Mouse (Mus musculus) gastrocnemius, adult 18-20 months (tissue): Measurements from ENCODE around the gene Glrx. TPM values are rescaled to one million over a fixed set of nuclear protein-coding genes. Genes with fewer than 3 reads are reported as not detected.
A peak's percentile ranks its signal among the peaks of the same experiment; 100 is the strongest.
"Not testable (repeated sequence)": the region's sequence is repeated elsewhere in the genome, so short reads cannot be mapped to it uniquely, and the experiment has no call there.

Source experiments
- DNase-seq: peaks from one replicate; pipeline ENCODE4 v3.0.0; 2021; ENCODE audit warnings: low spot score
- long read RNA-seq, 2 experiments: library from polyadenylated mRNA; stranded (forward); transcript quantifications; one replicate each; pipeline ENCODE4 v2.0.0; 2021
- total RNA-seq, 2 experiments: library from RNA; stranded (reverse); gene quantifications; 2 replicates each; pipeline ENCODE4 v1.2.3; 2021

Glrx gene
- total RNA-seq, result 10 to 100 TPM; 29.0 to 31.2 TPM
- long read RNA-seq, experiment 1, transcript Glrx-201 (3 exons, 1,345 nt), result major isoform, 19 of 22 reads
- long read RNA-seq, experiment 1, partial matches to known transcripts, result 1 of 22 reads
- long read RNA-seq, experiment 1, other reads (novel, unspliced or antisense), result 2 of 22 reads
- long read RNA-seq, experiment 2, transcript Glrx-201 (3 exons, 1,345 nt), result major isoform, 18 of 22 reads
- long read RNA-seq, experiment 2, partial matches to known transcripts, result 0 of 22 reads
- long read RNA-seq, experiment 2, other reads (novel, unspliced or antisense), result 4 of 22 reads

DNA sequence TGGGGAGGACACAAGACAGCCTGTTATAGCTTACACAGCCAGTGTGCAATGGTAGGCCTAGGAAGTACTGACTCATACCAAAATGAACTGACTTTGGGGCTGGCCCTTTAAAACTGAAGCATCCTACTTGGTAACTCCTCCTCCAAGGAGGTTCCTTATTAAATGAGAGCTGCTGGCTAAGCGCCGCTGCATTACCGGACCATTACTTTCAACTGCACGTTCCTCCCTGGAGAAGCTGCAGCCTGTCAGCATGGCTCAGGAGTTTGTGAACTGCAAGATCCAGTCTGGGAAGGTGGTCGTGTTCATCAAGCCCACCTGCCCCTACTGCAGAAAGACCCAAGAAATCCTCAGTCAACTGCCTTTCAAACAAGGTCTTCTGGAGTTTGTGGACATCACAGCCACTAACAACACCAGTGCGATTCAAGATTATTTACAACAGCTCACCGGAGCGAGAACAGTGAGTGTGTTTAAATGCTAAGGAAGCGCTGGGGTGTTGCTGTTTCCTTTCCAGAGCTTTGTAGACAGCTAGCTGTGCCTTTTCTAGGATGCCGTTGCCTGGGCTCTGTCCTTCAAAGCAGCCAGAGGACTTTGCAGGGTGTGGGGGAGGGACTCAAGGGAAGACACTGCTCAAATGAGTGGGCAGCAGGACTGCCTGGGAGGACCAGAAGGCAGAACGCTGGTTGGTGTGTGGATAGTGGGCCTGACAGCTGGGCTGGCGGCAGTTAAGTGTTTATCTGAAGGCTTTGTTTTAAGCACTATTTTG lies at the start of gene Glrx:
TSS of gene Glrx (plus strand) at position 150 of the 763 bp plus-strand sequence.
- DNase-seq, result peak; percentile 78

- no peak for DNase-seq
Measured at GRCm38 (mm10) chr13:75790550-75791205, 49.0 kb upstream of the Glrx start.

GRCm38 (mm10) chr13:75793863-75794629 lies 45.6 kb upstream of the Glrx start:
- no peak for DNase-seq

GRCm38 (mm10) chr13:75797369-75798141 lies 42.1 kb upstream of the Glrx start:
- peak; percentile 93 for DNase-seq

DNA sequence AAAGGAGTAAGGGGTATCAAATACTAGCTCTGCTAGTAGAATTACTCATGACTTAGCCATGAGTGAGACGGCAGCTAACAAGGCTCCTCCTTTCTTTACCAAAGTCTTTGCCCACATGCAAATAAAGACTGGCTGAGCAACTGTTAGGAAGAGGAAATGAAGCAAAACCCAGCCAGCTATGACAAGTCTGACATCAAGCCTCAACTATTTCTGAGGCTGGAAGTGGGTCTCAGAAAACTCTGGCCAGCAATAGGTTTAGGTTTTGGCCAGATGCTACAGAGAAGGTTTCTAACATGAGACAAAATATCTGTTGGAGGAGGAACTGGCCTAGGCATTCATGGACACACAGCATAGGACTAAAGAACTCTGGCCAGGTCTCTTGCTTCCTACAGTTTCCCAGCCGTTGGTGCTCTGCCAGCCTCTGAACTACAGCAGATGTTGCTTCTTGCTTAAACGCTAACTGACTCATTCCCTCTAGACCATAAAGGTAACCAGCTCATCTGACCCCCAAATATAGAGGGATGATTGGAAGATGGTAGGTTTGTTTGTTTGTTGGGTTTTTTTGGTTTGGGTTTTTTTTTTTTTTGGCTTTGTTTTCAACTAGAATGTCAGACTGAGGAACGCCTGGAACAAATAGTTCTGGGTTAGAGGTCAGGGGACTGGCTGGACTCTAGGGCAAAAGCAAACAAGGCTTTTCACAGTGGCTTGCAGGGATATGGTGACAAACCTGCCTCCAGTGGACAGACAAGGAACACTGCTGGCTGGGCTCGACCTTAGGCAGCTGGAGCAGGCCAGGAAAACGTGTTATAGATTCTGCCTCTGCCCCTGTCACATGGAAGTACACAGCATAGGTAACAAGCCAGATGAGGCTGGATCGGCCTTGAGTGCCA lies 41.0 kb upstream of the Glrx start:
- peak; percentile 26 for DNase-seq

GRCm38 (mm10) chr13:75799421-75799820 lies 40.2 kb upstream of the Glrx start:
- DNase-seq, result no peak

GRCm38 (mm10) chr13:75807969-75808368 lies 31.7 kb upstream of the Glrx start:
- DNase-seq, result no peak

- no peak for DNase-seq
Measured at GRCm38 (mm10) chr13:75809957-75810356, 29.7 kb upstream of the Glrx start.

DNA sequence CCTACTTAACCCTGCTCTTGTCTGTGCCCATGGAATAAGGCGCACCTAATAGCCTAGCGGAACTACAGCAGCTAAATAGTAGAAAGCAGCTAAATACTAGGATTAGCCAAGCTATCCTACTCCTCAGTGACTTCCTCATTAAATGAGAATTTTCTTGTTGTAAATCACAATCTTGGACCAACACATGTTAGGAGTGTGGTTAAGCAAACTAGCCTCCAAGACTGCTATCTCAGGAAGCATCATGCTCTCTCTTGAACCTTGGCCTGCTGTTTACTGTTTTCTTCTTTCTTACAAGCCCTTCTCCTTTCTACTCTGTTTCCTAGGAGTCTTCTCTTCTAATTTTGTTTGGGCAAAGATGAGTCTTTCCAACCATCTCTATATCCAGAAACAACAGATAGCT lies 22.5 kb upstream of the Glrx start:
- no peak for DNase-seq

DNA sequence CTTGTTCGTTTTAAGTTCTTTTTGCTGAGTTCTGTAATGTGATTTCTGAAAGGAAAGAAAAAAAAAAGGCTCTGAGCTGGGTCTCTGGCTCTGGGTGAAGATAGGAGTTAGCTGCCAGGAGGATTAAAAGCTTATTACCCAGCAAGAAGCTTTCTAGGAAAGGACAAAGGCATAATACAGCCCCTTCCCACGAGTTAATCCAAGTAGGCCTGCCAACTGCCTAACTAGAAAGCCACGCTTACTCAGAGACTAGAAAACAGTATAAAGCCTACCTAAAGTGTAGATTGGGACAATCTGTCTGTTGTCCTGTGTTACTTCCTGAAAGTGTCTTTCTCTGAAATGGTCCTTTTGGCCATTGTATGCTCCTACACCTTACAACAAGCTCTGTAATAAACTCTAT lies 21.2 kb upstream of the Glrx start:
- no peak for DNase-seq

DNA sequence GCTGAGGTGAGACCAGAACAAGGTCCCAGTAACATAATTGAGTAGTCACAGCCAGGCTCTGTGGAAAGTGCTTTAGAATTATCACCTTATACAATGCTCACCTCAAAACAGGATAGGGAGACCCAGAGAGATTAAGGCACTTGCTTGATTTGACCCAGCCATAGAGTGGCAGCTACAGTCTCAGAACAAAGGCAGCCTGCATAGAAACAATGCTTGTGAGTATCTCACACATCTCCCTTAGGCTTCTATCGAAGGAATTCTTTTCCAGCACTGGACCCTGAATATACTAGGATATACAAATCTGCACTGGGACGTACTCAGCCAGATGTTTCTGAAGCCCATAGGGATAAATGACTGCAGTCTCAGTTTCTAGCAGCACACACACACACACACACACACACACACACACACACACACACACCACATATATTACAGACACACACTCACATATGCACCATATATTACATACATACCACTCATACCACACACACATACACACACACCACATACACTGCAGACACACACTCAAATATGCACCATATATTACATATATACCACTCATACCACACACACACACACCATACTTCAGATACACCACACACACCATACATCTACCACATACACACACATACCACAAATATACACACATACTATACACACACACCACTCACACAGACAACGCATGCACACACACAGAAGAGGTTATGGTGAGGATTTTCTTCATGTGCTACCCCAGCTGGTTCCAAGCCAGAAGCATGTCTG lies 20.5 kb upstream of the Glrx start:
- DNase-seq, result no peak

DNA sequence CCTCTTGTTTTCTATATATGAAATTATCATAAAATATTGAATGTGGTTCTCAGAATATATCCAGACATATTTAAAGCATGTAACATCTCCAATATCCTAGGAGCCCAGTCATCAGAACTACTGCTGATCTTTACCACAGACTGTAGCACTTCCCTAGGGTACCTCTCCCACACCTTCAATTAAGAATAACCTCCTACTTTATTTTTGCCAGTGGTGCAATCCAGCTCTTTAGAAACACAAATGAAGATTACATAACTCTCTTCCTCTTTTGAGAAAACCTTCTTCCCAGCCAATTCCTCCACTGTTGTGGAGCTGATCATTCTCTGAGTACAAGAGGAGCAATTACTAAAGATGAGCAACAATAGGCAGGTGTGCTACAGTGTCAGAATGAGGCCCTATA lies 19.8 kb upstream of the Glrx start:
- no peak for DNase-seq

- DNase-seq, result not testable (repeated sequence)
Measured at GRCm38 (mm10) chr13:75822366-75822765, 17.3 kb upstream of the Glrx start.

- no peak for DNase-seq
Measured at GRCm38 (mm10) chr13:75823201-75823600, 16.5 kb upstream of the Glrx start.

DNA sequence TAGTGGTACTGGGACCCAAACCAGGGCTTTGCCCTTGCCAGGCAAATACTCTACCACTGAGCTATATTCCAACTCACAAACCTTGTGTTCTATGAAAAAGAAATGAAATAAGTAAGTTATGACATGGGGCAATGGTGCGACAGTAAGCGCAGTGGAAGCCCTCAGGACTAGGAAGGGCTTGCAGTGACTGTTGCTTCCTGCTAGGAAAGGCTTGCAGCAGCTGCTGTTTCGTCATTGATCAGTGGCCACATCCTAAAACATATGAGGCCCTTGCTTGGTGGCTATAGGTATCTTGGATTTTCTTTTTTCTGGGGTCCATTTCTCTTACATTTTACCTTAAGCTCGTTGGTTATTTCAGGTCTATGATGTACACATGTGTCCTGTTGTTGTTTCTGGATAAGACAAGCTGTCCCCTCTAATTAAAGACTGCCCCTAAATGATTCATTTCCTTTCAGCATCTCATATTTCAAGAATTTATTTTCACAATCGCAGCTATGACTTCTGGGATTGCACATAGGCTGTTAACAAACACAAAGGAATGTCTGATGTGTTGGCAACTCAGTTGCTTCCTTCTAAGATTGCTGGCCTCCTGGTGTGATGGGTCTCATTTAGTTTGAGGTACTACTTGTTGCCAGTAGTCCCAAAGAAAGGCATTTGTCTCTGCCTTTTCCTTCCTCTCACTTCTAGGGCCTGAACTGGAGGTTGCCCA lies 14.9 kb upstream of the Glrx start:
- DNase-seq, result no peak

- no peak for DNase-seq
Measured at GRCm38 (mm10) chr13:75825388-75825787, 14.3 kb upstream of the Glrx start.

GRCm38 (mm10) chr13:75830708-75831107 lies 9.0 kb upstream of the Glrx start:
- no peak for DNase-seq

DNA sequence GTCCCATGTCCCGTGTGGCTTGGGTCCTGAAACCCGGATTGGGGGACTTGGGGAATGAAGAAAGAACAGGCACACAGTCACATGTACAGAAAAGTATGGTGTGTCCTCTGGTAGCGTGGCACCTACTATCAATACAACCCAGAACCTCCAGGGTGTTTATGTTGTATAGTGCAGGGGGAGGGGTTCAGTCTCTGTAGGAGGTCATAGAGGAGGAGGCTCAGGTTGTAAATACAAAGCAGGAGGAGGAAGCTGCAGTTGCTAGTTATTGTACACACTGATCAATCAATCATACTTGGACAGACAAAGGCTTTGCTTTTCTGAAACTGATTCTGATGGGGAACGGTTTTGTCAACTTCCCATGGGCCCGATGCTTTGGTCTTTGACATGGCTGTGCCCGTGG lies 8.0 kb upstream of the Glrx start:
- DNase-seq, result no peak
